Mouse (Mus musculus): ENCODE measurements around the gene Nav2. TPM values are rescaled to one million over a fixed set of nuclear protein-coding genes. Genes with fewer than 3 reads are reported as not detected.

Nav2 gene
- polyA plus RNA-seq, 1 experiment from 2014 or later: 4.1 TPM

DNA sequence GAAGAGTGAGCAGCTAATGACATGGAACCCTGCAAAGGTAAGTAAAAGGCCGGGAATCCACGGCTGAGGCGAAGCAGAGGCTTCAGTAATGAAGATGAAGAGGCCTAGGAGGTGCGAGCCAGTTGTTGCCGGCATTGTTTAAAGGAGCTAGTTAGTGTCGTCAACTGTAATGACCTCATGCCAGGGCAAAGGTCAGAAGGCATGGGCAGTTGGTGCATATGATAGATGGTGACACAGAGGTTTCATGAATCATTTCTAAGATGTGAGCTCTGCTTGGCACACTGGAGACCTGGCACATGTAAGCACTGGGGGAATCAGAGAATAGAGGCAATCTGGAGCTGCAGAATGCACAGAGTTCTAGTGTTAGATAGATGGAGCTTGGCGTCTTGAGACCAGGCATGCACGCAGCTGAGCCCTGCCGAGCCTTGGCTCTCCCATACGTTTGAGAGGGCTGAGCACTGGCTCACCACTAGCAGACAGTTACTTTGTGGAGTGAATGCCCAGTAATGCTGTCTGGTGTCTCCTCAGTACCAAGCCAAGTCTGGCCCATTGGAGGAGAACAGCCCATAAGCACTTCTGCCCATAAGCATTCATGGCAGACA is 166.9 kb downstream of the Nav2 start:
- Histone ChIP-seq H3K9ac (ENCODE audit: low read depth, low read length) (no peak overlapping the region), H3K4me1 (ENCODE audit: control insufficient read depth, low read depth, low read length) (no peaks in the 10 kb centered on the region), H3K4me2 (ENCODE audit: low read depth, low read length) (no peak overlapping the region), H3K27me3 (ENCODE audit: control insufficient read depth, insufficient read depth, low read depth, low read length) (no peaks in the 10 kb centered on the region), H3K9me3 (replicated peaks; ENCODE audit: control insufficient read depth, low read length) (no peaks in the 10 kb centered on the region), H3K4me3 (ENCODE audit: low read depth, low read length) (no peak overlapping the region), H3K36me3 (ENCODE audit: control insufficient read depth, insufficient read depth) (no peaks in the 10 kb centered on the region), H3K27ac (ENCODE audit: low read length) (no peak overlapping the region)
- no peak for ATAC-seq (ENCODE audit: low read depth)
- WGBS (ENCODE audit: insufficient replicate concordance): 52% methylated on average over 10 of the region's 10 CpGs

DNA sequence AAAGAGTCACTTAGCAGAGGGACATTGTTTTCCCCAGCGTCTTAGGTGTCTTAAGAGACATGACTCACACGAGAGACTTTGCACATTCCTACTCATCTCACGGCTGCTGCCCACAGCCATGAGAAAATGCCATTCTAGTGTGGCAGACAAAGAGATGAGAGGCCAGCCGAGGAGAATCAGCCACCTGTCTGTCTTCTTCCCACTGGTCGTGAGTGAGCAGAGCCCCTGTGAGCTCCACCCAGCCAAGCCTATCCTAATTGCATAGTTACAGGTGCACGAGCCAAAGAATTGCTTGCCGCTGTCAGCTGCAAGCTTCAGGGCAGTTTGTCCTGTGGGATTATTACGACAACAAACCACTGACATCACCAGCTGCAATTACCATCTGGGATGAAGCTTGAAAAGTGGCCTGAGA is 167.8 kb downstream of the Nav2 start:
- Histone ChIP-seq H3K27me3 (ENCODE audit: control insufficient read depth, insufficient read depth, low read depth, low read length) (no peaks in the 10 kb centered on the region), H3K9me3 (replicated peaks; ENCODE audit: control insufficient read depth, low read length) (no peaks in the 10 kb centered on the region), H3K4me2 (ENCODE audit: low read depth, low read length) (no peak overlapping the region), H3K36me3 (ENCODE audit: control insufficient read depth, insufficient read depth) (no peaks in the 10 kb centered on the region), H3K27ac (ENCODE audit: low read length) (no peak overlapping the region), H3K4me3 (ENCODE audit: low read depth, low read length) (no peak overlapping the region), H3K4me1 (ENCODE audit: control insufficient read depth, low read depth, low read length) (no peaks in the 10 kb centered on the region), H3K9ac (ENCODE audit: low read depth, low read length) (no peak overlapping the region)
- ATAC-seq (ENCODE audit: low read depth): no peak
- 55% methylated on average over 8 of the region's 8 CpGs for WGBS (ENCODE audit: insufficient replicate concordance)

DNA sequence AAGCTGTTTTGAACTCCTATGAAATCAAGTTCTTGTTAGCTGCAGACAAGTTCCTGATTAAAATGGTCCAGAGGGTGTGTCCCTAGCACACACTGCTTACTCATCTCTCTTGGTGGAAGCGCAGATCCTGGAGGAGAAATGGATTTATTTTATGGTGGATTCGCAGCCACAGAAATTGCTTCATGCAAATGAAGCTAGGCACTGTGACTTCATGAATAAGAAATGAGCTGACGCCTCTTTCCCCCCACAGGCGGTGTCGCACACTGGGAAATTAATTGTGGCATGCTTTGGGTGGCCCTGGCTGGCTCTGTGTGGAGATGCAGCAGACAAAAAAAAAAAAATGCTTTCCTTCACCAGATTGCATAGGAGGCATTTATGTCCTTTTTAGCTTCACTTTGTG is 170.4 kb downstream of the Nav2 start:
- Histone ChIP-seq H3K4me2 (ENCODE audit: low read depth, low read length) (no peak overlapping the region), H3K9ac (ENCODE audit: low read depth, low read length) (no peak overlapping the region), H3K27ac (ENCODE audit: low read length) (no peak overlapping the region), H3K9me3 (replicated peaks; ENCODE audit: control insufficient read depth, low read length) (no peaks in the 10 kb centered on the region), H3K4me1 (ENCODE audit: control insufficient read depth, low read depth, low read length) (no peaks in the 10 kb centered on the region), H3K4me3 (ENCODE audit: low read depth, low read length) (no peak overlapping the region), H3K27me3 (ENCODE audit: control insufficient read depth, insufficient read depth, low read depth, low read length) (no peaks in the 10 kb centered on the region), H3K36me3 (ENCODE audit: control insufficient read depth, insufficient read depth) (no peaks in the 10 kb centered on the region)
- 66% methylated on average over 5 of the region's 5 CpGs for WGBS (ENCODE audit: insufficient replicate concordance)
- ATAC-seq (ENCODE audit: low read depth): no peak

DNA sequence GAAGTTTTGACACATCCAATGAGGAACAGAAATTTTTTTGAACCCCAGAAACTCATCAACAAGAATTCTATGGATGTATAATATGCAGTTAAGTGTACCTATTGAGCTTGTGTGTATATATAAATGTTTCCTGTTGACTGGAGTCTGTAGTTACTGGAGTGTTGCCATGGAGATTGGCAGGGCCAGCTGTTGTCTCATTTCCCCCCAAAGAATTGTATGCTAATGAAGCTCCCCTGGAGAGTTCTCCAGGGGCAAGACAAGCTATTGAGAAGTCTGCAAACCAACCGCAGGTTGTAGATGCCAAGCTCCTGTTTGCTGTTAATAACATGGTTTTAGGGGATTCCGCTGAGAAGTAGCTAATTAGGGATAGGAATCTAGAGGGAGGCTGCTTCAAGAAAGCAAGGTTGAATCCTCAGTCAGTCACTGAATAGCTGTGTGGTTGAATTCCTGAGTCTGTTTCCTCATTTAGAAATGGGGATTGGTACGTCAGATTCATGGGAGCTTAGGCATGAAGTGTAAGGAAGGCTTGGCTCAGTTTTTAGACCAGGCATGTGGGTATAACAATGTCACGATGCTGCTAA is 174.2 kb downstream of the Nav2 start:
- Histone ChIP-seq H3K36me3 (ENCODE audit: control insufficient read depth, insufficient read depth) (no peaks in the 10 kb centered on the region), H3K27ac (ENCODE audit: low read length) (no peak overlapping the region), H3K4me2 (ENCODE audit: low read depth, low read length) (no peak overlapping the region), H3K9me3 (replicated peaks; ENCODE audit: control insufficient read depth, low read length) (no peaks in the 10 kb centered on the region), H3K27me3 (ENCODE audit: control insufficient read depth, insufficient read depth, low read depth, low read length) (no peaks in the 10 kb centered on the region), H3K9ac (ENCODE audit: low read depth, low read length) (no peak overlapping the region), H3K4me3 (ENCODE audit: low read depth, low read length) (no peak overlapping the region), H3K4me1 (ENCODE audit: control insufficient read depth, low read depth, low read length) (no peaks in the 10 kb centered on the region)
- no peak for ATAC-seq (ENCODE audit: low read depth)
- 40% methylated on average over 4 of the region's 4 CpGs for WGBS (ENCODE audit: insufficient replicate concordance)

DNA sequence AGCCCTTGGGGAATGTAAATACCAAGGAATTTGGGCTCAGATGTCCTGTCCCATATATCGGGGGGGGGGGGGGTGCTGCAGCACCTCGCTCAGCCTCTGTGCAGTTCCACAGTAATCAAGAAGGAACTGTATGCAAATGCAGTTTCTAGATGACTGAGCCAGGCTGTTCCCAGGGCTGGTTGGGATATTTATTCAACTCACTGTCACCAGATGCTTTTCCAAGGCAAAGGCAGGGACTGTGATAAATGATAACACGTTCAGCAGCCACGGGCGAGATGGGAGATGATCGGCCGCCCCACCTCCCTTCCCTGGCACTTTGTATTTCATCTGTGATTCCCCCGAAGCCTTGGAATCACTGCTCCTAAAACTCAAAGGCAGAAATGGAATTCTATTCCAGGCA is 176.3 kb downstream of the Nav2 start:
- H3K4me2 ChIP-seq (ENCODE audit: low read depth, low read length): no peak overlapping the region
- no peaks in the 10 kb centered on the region for H3K9me3 ChIP-seq (replicated peaks; ENCODE audit: control insufficient read depth, low read length)
- peaks cover 5% of the 10 kb centered on the region; the same call in 1 of the 2 replicates for H3K27me3 ChIP-seq (ENCODE audit: control insufficient read depth, insufficient read depth, low read depth, low read length)
- ATAC-seq (ENCODE audit: low read depth): no peak
- H3K36me3 ChIP-seq (ENCODE audit: control insufficient read depth, insufficient read depth): no peaks in the 10 kb centered on the region
- no peaks in the 10 kb centered on the region for H3K4me1 ChIP-seq (ENCODE audit: control insufficient read depth, low read depth, low read length)
- no peak overlapping the region for H3K27ac ChIP-seq (ENCODE audit: low read length)
- H3K4me3 ChIP-seq (ENCODE audit: low read depth, low read length): no peak overlapping the region
- H3K9ac ChIP-seq (ENCODE audit: low read depth, low read length): no peak overlapping the region
- WGBS (ENCODE audit: insufficient replicate concordance): 55% methylated on average over 8 of the region's 8 CpGs

DNA sequence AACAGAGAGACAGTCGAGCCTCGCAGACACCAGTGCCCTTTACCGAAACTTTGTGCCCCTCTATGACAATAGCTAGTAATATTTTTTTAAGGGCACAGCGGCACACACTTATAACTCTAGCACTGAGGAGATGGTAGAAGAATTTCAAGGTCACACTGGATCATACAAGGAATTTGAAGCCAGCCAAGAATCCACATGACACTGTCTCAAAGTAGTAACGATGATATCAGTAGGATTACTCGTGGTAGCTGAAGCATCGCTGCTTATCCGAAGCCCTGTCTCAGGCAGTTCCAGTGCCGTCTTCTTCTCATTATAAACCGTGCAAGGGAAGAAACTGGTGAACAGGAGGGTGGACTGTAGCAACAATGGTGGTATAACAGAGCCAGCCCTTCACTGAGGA is 177.2 kb downstream of the Nav2 start:
- H3K4me2 ChIP-seq (ENCODE audit: low read depth, low read length): no peak overlapping the region
- WGBS (ENCODE audit: insufficient replicate concordance): 71% methylated on average over 10 of the region's 10 CpGs
- H3K4me1 ChIP-seq (ENCODE audit: control insufficient read depth, low read depth, low read length): no peaks in the 10 kb centered on the region
- H3K4me3 ChIP-seq (ENCODE audit: low read depth, low read length): no peak overlapping the region
- ATAC-seq (ENCODE audit: low read depth): no peak
- no peak overlapping the region for H3K9ac ChIP-seq (ENCODE audit: low read depth, low read length)
- H3K27ac ChIP-seq (ENCODE audit: low read length): no peak overlapping the region
- H3K9me3 ChIP-seq (replicated peaks; ENCODE audit: control insufficient read depth, low read length): no peaks in the 10 kb centered on the region
- peaks cover 5% of the 10 kb centered on the region; the same call in 1 of the 2 replicates for H3K27me3 ChIP-seq (ENCODE audit: control insufficient read depth, insufficient read depth, low read depth, low read length)
- H3K36me3 ChIP-seq (ENCODE audit: control insufficient read depth, insufficient read depth): no peaks in the 10 kb centered on the region

DNA sequence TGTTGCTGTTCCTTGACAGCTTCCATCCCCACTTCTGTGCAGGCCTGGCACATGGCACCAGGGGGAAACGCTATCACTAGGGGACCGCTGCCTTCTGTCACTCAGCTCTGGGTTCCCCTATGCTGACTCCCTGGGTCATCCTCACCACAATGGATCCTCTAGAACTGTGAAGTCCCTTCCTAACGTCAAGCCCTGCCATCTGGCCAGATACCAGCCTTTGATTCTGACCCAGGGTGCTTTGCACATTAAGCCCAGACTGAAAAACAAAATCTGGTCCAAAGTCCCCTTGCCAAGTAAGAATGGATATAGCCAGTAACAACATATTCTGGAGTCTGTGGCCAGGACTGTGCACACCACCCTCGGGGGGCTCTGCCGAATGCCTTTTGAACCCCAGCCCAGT is 178.6 kb downstream of the Nav2 start:
- Histone ChIP-seq H3K4me1 (ENCODE audit: control insufficient read depth, low read depth, low read length) (no peaks in the 10 kb centered on the region), H3K9ac (ENCODE audit: low read depth, low read length) (no peak overlapping the region), H3K9me3 (replicated peaks; ENCODE audit: control insufficient read depth, low read length) (no peaks in the 10 kb centered on the region), H3K4me3 (ENCODE audit: low read depth, low read length) (no peak overlapping the region), H3K27me3 (ENCODE audit: control insufficient read depth, insufficient read depth, low read depth, low read length) (peaks cover 5% of the 10 kb centered on the region), H3K36me3 (ENCODE audit: control insufficient read depth, insufficient read depth) (no peaks in the 10 kb centered on the region), H3K27ac (ENCODE audit: low read length) (no peak overlapping the region), H3K4me2 (ENCODE audit: low read depth, low read length) (no peak overlapping the region)
- WGBS (ENCODE audit: insufficient replicate concordance): 56% methylated on average over 5 of the region's 5 CpGs
- ATAC-seq (ENCODE audit: low read depth): no peak

DNA sequence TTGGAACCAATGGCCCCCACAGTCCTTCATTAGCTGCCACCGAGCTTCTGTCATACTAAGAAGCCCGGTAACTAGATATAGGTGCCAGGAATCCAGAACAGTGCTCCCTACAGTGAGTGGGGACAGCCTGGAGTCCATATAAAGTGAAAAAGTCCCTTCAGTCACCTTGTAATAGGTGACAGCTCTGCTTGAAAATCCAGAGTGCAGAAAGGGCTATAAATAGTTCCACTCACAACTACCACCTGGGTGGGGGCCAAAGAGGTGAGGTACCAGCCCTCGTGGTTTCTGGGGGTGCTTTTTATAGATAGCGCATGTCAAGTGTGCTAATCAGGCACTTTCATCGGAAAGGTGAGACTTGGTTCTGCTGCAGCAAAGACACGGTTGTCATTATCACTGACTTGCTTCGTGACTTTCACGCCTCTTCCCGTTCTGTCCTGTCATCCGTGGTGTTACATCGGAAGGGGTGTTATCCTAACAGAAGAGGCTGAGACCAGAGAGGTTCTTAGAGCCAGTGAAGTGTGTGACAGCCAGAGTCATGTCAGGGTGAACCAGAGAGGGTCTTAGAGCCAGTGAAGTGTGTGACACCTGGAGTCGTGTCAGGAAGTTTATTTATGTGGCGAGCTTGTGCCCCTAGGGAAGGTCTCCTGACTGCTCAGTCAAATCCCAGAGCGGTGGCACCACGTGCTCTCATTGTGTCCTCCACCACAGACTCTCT is 179.8 kb downstream of the Nav2 start:
- no peak overlapping the region for H3K4me3 ChIP-seq (ENCODE audit: low read depth, low read length)
- peaks cover 5% of the 10 kb centered on the region for H3K27me3 ChIP-seq (ENCODE audit: control insufficient read depth, insufficient read depth, low read depth, low read length)
- H3K9ac ChIP-seq (ENCODE audit: low read depth, low read length): no peak overlapping the region
- no peaks in the 10 kb centered on the region for H3K4me1 ChIP-seq (ENCODE audit: control insufficient read depth, low read depth, low read length)
- no peaks in the 10 kb centered on the region for H3K9me3 ChIP-seq (replicated peaks; ENCODE audit: control insufficient read depth, low read length)
- WGBS (ENCODE audit: insufficient replicate concordance): 56% methylated on average over 15 of the region's 15 CpGs
- H3K4me2 ChIP-seq (ENCODE audit: low read depth, low read length): no peak overlapping the region
- no peaks in the 10 kb centered on the region for H3K36me3 ChIP-seq (ENCODE audit: control insufficient read depth, insufficient read depth)
- ATAC-seq (ENCODE audit: low read depth): no peak
- no peak overlapping the region for H3K27ac ChIP-seq (ENCODE audit: low read length)

DNA sequence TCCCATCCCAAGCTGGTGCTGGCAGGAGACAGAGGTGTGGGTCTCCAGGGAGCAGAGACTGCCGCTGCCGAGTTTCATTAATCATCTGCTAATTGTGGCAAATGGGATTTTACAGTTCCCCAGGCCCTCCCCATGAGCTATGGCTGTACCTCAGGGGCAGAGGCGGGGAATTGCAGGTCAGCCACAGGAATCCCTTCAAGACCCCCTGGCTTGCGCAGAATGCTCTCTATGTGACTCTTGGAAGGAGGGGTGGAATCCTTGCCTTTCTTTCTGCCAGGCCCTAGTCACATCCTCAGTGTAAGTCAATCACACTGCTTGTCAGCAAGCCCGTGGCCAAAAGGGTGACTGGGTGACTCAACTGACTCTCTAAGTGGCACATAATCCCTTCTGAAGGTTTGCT is 182.9 kb downstream of the Nav2 start:
- Histone ChIP-seq H3K27ac (ENCODE audit: low read length) (no peak overlapping the region), H3K4me3 (ENCODE audit: low read depth, low read length) (no peak overlapping the region), H3K36me3 (ENCODE audit: control insufficient read depth, insufficient read depth) (no peaks in the 10 kb centered on the region), H3K4me2 (ENCODE audit: low read depth, low read length) (no peak overlapping the region), H3K9ac (ENCODE audit: low read depth, low read length) (no peak overlapping the region), H3K4me1 (ENCODE audit: control insufficient read depth, low read depth, low read length) (no peaks in the 10 kb centered on the region; the same call in 1 of the 2 replicates), H3K27me3 (ENCODE audit: control insufficient read depth, insufficient read depth, low read depth, low read length) (peaks cover 5% of the 10 kb centered on the region), H3K9me3 (replicated peaks; ENCODE audit: control insufficient read depth, low read length) (no peaks in the 10 kb centered on the region)
- 31% methylated on average over 5 of the region's 5 CpGs for WGBS (ENCODE audit: insufficient replicate concordance)
- no peak for ATAC-seq (ENCODE audit: low read depth)

Data from liver, embryonic 16.5 days (tissue).